Mouse (Mus musculus) adrenal gland, postnatal 14 days (tissue): ENCODE results near the gene Dtx1. TPM values are rescaled to one million over a fixed set of nuclear protein-coding genes. Genes with fewer than 3 reads are reported as not detected.

Source experiments
- DNase-seq: peaks from one replicate; pipeline ENCODE4 v3.0.0; 2021; ENCODE audit warnings: mixed read lengths
- total RNA-seq: library from RNA; stranded (reverse); gene quantifications from 2 replicates; pipeline ENCODE4 v1.2.3, GENCODE M21; 2021

Dtx1 gene
- total RNA-seq, 1 experiment from 2014 or later, result 7.3 TPM

DNA sequence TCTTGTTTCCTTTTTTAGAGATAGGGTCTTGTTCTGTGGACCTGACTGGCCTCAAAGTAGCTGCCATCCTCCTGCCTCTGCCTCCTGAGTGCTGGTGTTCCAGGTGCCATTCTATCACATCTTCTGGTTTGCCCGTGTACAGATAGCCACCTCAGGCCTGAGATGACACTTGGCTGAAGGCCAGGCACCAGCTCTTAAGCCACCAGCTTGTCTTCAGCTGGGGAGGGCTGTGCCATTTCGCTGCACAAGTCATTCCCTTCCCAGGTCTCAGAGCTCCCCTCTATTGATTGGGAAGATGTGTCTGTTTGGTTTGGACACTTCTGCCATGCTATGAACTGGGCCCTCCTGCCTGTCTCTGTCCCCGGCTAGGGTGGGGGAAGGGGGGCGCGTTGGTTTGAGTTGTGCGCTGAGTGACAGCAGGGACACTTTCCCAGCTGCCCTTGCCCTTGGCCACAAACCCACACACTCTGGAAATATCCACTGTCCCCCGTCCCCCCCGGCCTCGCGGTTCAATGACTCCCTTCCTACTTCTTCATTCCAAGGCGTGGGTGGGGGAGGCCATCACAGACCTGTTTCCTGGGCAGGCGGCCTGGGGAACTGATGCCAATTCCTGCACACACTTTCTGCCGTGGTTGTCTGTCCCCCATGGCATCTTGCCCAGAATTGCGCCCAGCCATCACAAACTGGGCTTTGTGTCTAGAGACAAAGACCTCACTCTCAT lies 68.2 kb downstream of the Dtx1 start:
- DNase-seq, result peak; percentile 86

DNA sequence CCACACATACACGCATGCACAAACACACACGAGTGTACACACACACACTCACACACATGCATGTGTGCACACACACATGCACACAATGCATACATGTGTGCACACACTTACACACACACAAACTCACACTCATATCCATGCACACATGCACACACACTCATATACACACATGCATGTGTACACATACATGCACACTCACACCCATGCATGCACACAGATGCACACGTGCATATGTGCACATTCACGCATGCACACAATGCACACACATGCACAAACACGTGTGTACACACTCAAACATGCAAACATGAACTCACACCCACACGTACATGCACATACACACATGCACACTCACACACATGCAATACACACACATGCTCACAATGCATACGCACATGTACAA lies 71.6 kb downstream of the Dtx1 start:
- no peak for DNase-seq

DNA sequence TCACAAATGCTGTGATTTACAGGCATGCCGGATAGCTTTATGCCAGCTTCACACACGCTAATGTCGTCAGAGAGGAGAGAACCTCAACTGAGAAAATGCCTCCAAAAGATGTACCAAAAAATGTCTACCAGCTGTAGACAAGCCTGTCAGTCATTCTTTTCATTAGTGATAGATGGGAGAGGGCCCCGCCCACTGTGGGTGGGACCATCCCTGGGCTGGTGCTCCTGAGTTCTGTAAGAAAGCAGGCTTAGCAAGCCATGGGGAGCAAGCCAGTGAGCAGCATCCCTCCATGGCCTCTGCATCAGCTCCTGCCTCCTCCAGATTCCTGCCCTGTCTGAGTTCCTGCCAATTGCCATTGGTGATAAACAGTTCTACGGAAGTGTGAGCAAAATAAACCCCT lies 76.1 kb downstream of the Dtx1 start:
- no peak for DNase-seq

- no peak for DNase-seq
These were observed 76.9 kb downstream of the Dtx1 start for GRCm38 (mm10) chr5:120634860-120635259.

DNA sequence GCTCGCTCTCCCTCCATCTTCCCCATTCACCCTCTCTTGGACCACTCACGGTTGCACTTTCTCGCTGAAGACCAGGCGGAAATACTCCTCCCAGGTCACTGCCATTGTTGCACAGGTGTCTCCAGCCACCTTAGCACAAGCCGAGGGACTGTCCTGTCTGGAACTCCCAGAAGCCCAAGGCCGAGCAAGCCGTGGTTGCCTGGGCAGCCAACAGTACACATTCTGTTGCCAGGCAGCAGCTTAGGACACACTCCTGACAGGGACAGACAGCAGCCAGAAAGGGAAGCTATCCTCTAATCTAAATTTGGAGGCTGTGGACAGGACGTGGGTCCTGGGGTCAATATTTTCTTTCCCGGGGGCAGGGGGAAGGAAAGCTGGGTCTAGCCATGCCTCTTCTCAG lies 77.6 kb downstream of the Dtx1 start, which contains the start of gene Cfap73:
TSS of gene Cfap73 (minus strand) at position 105 of the 400 bp plus-strand sequence.
- DNase-seq, result peak; percentile 76

GRCm38 (mm10) chr5:120631892-120632291 lies 79.8 kb downstream of the Dtx1 start:
- DNase-seq, result no peak

GRCm38 (mm10) chr5:120631128-120631527 lies 80.6 kb downstream of the Dtx1 start:
- peak; percentile 42 for DNase-seq

Other genes with a start within 250 kb of the Dtx1 start
- gene Sdsl, start 239.1 kb downstream of the Dtx1 start, total RNA-seq, result 43.0 and 43.7 TPM in 2 replicates
- 3.5 and 28.1 TPM in 2 replicates for gene Sds, start 235.4 kb downstream of the Dtx1 start, total RNA-seq
- 63.6 and 70.5 TPM in 2 replicates for gene Plbd2, start 208.3 kb downstream of the Dtx1 start, total RNA-seq
- gene Slc8b1, start 200.8 kb downstream of the Dtx1 start, total RNA-seq, result 33.5 and 35.6 TPM in 2 replicates
- 56.5 and 57.5 TPM in 2 replicates for gene Tpcn1, start 123.3 kb downstream of the Dtx1 start, total RNA-seq
- gene Iqcd, start 122.9 kb downstream of the Dtx1 start, total RNA-seq, result 0.30 and 0.48 TPM in 2 replicates
- gene Rita1, start 99.3 kb downstream of the Dtx1 start, total RNA-seq, result 15.6 and 16.0 TPM in 2 replicates
- gene Ddx54, start 99.2 kb downstream of the Dtx1 start, total RNA-seq, result 38.6 and 45.9 TPM in 2 replicates
- gene Cfap73, start 77.7 kb downstream of the Dtx1 start, total RNA-seq, result 0.63 and 0.98 TPM in 2 replicates
- 8.3 and 13.1 TPM in 2 replicates for gene Rasal1, start 63.1 kb downstream of the Dtx1 start, total RNA-seq
- gene Oas2, start 37.9 kb upstream of the Dtx1 start, total RNA-seq, result 0.08 and 0.30 TPM in 2 replicates
- 0.22 and 0.41 TPM in 2 replicates for gene Oas3, start 65.7 kb upstream of the Dtx1 start, total RNA-seq
- not detected in 2 replicates for gene Oas1e, start 83.6 kb upstream of the Dtx1 start, total RNA-seq
- gene Oas1c, start 100.6 kb upstream of the Dtx1 start, total RNA-seq, result 0.89 and 1.8 TPM in 2 replicates
- not detected in 2 replicates for gene Oas1f, start 135.4 kb upstream of the Dtx1 start, total RNA-seq
- gene Oas1h, start 149.5 kb upstream of the Dtx1 start, total RNA-seq, result not detected in 2 replicates
- not detected in 2 replicates for gene Oas1g, start 175.7 kb upstream of the Dtx1 start, total RNA-seq
- 0.52 and 1.0 TPM in 2 replicates for gene Oas1a, start 195.6 kb upstream of the Dtx1 start, total RNA-seq
- gene Oas1d, start 202.6 kb upstream of the Dtx1 start, total RNA-seq, result not detected in 2 replicates